Mouse (Mus musculus) hindbrain, embryonic 14.5 days (tissue): ENCODE measurements at regions not wholly inside any gene's neighbourhood (a gene's known extent, or its start where the extent isn't known, plus 50 kb on each side); places are given as distances from the start of the nearest gene placed in this dataset.
A peak's percentile ranks its signal among the peaks of the same experiment; 100 is the strongest.

ENCODE experiments used
- ATAC-seq: fragments of 200-750 bp; cut with Nextera tagmentation; 2 replicates; pipeline ENCODE4 v1.8.0; 2017; ENCODE audit warnings: moderate number of reproducible peaks, mild to moderate bottlenecking, moderate TSS enrichment, moderate library complexity; ENCODE audit not compliant: low FRiP score
- DNase-seq: peaks from one replicate; pipeline ENCODE4 v3.0.0-alpha.2; 2015; ENCODE audit warnings: low spot score
- H3K27ac ChIP-seq: fragments of 300-500 bp; sonication (generic); 2 replicates; pipeline ENCODE4 v1.5.1; 2014; ENCODE audit warnings: mild to moderate bottlenecking, moderate library complexity
- H3K27me3 ChIP-seq: fragments of 300-500 bp; sonication (generic); 2 replicates; pipeline ENCODE4 v1.6.1; 2014; ENCODE audit warnings: mild to moderate bottlenecking, low read length, mixed read lengths; ENCODE audit not compliant: control insufficient read depth, insufficient read depth
- H3K36me3 ChIP-seq: fragments of 300-500 bp; sonication (generic); replicated peaks from 2 replicates; pipeline ENCODE4 v1.6.1; 2014; ENCODE audit not compliant: control insufficient read depth, insufficient read depth
- H3K4me1 ChIP-seq: fragments of 300-500 bp; sonication (generic); replicated peaks from 2 replicates; pipeline ENCODE4 v1.6.1; 2014; ENCODE audit warnings: antibody characterized with exemption, low read length, mixed read lengths; ENCODE audit not compliant: control insufficient read depth, insufficient read depth
- H3K4me2 ChIP-seq: fragments of 300-500 bp; sonication (generic); replicated peaks from 2 replicates; pipeline ENCODE4 v1.6.1; 2014; ENCODE audit warnings: mild to moderate bottlenecking, moderate library complexity
- H3K4me3 ChIP-seq: fragments of 300-500 bp; sonication (generic); replicated peaks from 2 replicates; pipeline ENCODE4 v1.5.1; 2014; ENCODE audit warnings: mild to moderate bottlenecking, low read length
- H3K9ac ChIP-seq: fragments of 300-500 bp; sonication (generic); 2 replicates; pipeline ENCODE4 v1.6.1; 2014
- H3K9me3 ChIP-seq: fragments of 300-500 bp; sonication (generic); 2 replicates; pipeline ENCODE4 v1.6.1; 2016; ENCODE audit warnings: low read length; ENCODE audit not compliant: control insufficient read depth
- WGBS: fragments of 180-500 bp; shearing (Covaris S2); extraction: QIAGEN DNeasy Blood & Tissue Kit; methylation state at CpG from one replicate; pipeline ENCODE4 v1.1.7; 2014; 5-methylcytosine and 5-hydroxymethylcytosine counted together

- Histone ChIP-seq H3K9me3 (no peaks in the 10 kb centered on the region), H3K4me3 (no peak overlapping the region), H3K36me3 (no peaks in the 10 kb centered on the region), H3K27ac (no peak overlapping the region), H3K9ac (no peak overlapping the region), H3K27me3 (no peaks in the 10 kb centered on the region), H3K4me2 (no peak overlapping the region), H3K4me1 (no peaks in the 10 kb centered on the region)
- WGBS: 81% methylated on average over 10 of the region's 10 CpGs
- ATAC-seq (no peak), DNase-seq (peak; percentile 18)
These were observed 320.4 kb downstream of the Cmpk2 start for GRCm38 (mm10) chr12:26789336-26789846.

- ATAC-seq (no peak), DNase-seq (no peak)
- H3K27ac ChIP-seq: no peak overlapping the region
- WGBS: 61% methylated on average over 2 of the region's 2 CpGs
- H3K4me3 ChIP-seq: no peak overlapping the region
- H3K9ac ChIP-seq: no peak overlapping the region
- no peaks in the 10 kb centered on the region; the same call in 1 of the 2 replicates for H3K4me1 ChIP-seq
- no peaks in the 10 kb centered on the region for H3K27me3 ChIP-seq
- no peaks in the 10 kb centered on the region for H3K9me3 ChIP-seq
- H3K4me2 ChIP-seq: no peak overlapping the region
- no peaks in the 10 kb centered on the region for H3K36me3 ChIP-seq
These were observed 316.5 kb downstream of the Cmpk2 start for GRCm38 (mm10) chr12:26785550-26785949.

- no peak overlapping the region for H3K4me2 ChIP-seq
- H3K9me3 ChIP-seq: no peaks in the 10 kb centered on the region
- no peaks in the 10 kb centered on the region for H3K36me3 ChIP-seq
- DNase-seq (no peak), ATAC-seq (no peak)
- H3K27ac ChIP-seq: no peak overlapping the region
- no peaks in the 10 kb centered on the region; the same call in 1 of the 2 replicates for H3K4me1 ChIP-seq
- no peak overlapping the region for H3K9ac ChIP-seq
- WGBS: 82% methylated on average over 3 of the region's 3 CpGs
- no peaks in the 10 kb centered on the region for H3K27me3 ChIP-seq
- H3K4me3 ChIP-seq: no peak overlapping the region
These were observed 315.4 kb downstream of the Cmpk2 start for GRCm38 (mm10) chr12:26784426-26784825.

GRCm38 (mm10) chr12:26783800-26784199 is 314.8 kb downstream of the Cmpk2 start:
- Histone ChIP-seq H3K9me3 (no peaks in the 10 kb centered on the region), H3K36me3 (no peaks in the 10 kb centered on the region), H3K4me1 (no peaks in the 10 kb centered on the region; the same call in 1 of the 2 replicates), H3K9ac (no peak overlapping the region), H3K27me3 (no peaks in the 10 kb centered on the region), H3K4me3 (no peak overlapping the region), H3K27ac (no peak overlapping the region), H3K4me2 (no peak overlapping the region)
- 61% methylated on average over 3 of the region's 3 CpGs for WGBS
- ATAC-seq: no peak
- DNase-seq: no peak

DNA sequence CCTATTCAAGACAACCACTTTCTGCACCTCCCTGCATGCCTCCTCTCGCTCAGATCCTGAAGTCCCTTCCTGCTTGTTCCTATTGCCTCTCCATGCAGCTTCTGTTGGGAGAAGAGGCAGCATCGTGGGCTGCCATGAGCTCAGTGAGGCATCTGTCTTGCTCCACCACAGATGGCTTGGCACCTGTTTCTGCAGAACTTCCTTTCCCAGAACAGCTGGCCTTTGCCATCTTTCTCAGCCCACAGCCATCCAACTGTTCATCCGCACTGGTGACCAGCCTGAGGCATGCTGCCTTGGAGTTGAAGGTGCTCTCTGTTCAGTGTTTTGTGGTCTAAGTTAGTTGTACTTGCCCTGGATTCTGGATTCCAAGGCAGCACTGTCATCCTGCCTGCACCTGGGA is 312.5 kb downstream of the Cmpk2 start:
- no peaks in the 10 kb centered on the region; the same call in 1 of the 2 replicates for H3K4me1 ChIP-seq
- no peaks in the 10 kb centered on the region for H3K9me3 ChIP-seq
- no peak overlapping the region for H3K4me3 ChIP-seq
- ATAC-seq: no peak
- H3K4me2 ChIP-seq: no peak overlapping the region
- 77% methylated on average over 3 of the region's 3 CpGs for WGBS
- peak; percentile 42 for DNase-seq
- H3K9ac ChIP-seq: no peak overlapping the region
- H3K36me3 ChIP-seq: no peaks in the 10 kb centered on the region
- H3K27me3 ChIP-seq: no peaks in the 10 kb centered on the region
- H3K27ac ChIP-seq: no peak overlapping the region

- Histone ChIP-seq H3K4me3 (no peak overlapping the region), H3K9me3 (no peaks in the 10 kb centered on the region), H3K27me3 (no peaks in the 10 kb centered on the region), H3K27ac (no peak overlapping the region), H3K36me3 (no peaks in the 10 kb centered on the region), H3K4me2 (no peak overlapping the region), H3K9ac (no peak overlapping the region), H3K4me1 (no peaks in the 10 kb centered on the region; the same call in 1 of the 2 replicates)
- 39% methylated on average over 3 of the region's 3 CpGs for WGBS
- DNase-seq (no peak), ATAC-seq (no peak)
These were observed 309.8 kb downstream of the Cmpk2 start for GRCm38 (mm10) chr12:26778796-26779195.

DNA sequence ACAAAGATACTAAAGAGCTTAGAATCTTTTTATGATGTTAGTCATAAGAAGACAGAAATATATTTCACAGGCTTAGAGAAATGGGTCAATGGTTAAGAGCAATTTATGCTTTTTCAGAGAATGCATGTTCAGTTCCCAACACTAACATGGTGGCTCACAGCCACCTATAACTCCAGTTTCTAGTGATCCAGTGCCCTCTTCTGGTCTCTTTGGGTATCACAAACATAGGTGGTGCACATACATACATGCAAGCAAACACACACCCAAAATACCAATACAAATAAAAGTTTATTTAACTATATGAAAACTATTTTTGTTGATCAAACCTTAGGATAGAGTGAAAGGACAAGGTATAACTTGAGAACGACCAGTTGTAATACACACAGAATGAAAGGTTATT is 308.0 kb downstream of the Cmpk2 start:
- no peaks in the 10 kb centered on the region for H3K27me3 ChIP-seq
- no peak overlapping the region for H3K4me3 ChIP-seq
- no peaks in the 10 kb centered on the region for H3K4me1 ChIP-seq
- H3K27ac ChIP-seq: no peak overlapping the region
- no peak overlapping the region for H3K9ac ChIP-seq
- no peak overlapping the region for H3K4me2 ChIP-seq
- ATAC-seq (no peak), DNase-seq (no peak)
- WGBS: 98% methylated on average over 1 of the region's 1 CpGs
- no peaks in the 10 kb centered on the region for H3K9me3 ChIP-seq
- H3K36me3 ChIP-seq: no peaks in the 10 kb centered on the region

DNA sequence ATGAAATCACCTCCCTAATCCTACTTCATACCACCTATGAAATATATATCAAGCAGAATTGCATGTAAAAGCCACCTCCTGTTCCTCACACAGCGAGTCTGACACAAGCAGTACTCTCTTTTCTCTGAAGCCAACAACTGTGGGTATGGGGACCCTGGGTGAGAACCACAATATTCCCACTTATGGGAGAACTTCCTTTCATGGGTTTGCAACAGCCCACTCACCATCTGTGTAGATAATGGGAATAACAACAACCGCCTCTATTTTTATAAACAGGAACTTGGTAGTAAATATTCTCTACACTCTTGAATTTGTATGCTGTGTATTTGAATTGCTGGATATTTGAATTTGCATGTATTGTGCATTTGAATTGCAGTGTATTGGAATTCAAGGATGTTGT is 305.0 kb downstream of the Cmpk2 start:
- ATAC-seq (no peak), DNase-seq (no peak)
- no peak overlapping the region for H3K4me3 ChIP-seq
- 89% methylated on average over 2 of the region's 2 CpGs for WGBS
- no peak overlapping the region for H3K27ac ChIP-seq
- no peaks in the 10 kb centered on the region for H3K36me3 ChIP-seq
- no peak overlapping the region for H3K9ac ChIP-seq
- no peaks in the 10 kb centered on the region for H3K4me1 ChIP-seq
- no peak overlapping the region for H3K4me2 ChIP-seq
- H3K27me3 ChIP-seq: no peaks in the 10 kb centered on the region
- no peaks in the 10 kb centered on the region for H3K9me3 ChIP-seq

DNA sequence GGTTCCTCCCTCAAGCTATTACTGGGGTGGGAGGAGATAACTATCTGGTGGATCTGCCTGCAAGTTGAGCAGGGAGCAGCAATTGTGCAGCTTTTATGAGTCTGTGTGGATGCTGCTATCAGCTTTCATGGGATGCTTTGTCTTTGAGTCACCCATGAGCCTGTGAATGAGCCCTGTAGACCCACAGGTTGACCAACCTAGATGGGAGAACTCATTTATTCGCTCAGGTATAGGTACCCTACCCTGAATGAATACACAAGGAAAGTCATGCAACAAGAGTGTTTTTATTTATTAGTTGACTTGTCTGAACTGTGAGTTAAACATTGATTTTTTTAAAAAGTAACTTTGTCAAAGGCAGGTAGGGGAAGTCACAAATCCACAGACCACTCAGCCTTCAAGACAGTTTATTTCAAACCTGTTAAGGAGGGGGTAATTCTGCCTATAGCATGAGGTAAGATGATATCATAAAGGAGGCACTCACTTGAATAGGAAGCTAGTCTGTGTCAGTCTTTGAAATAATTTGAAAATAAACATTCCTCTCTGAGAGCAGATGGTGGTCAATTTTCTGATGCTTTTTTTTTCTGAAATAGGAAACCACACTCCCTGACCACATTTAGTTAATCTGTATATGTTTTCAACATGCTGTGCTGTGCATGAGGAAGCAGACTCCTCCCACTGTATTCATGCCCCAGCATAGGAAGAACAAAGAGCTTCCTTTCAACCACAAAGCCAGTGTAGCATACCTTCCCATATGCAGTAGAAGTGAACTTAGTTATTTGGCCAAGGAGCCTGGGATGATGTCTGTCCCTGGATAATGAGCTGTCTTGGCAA is 302.0 kb downstream of the Cmpk2 start:
- no peak overlapping the region for H3K4me3 ChIP-seq
- DNase-seq: no peak
- ATAC-seq: no peak
- no peaks in the 10 kb centered on the region for H3K9me3 ChIP-seq
- no peak overlapping the region for H3K9ac ChIP-seq
- no peaks in the 10 kb centered on the region for H3K4me1 ChIP-seq
- no peak overlapping the region for H3K4me2 ChIP-seq
- H3K36me3 ChIP-seq: no peaks in the 10 kb centered on the region
- no peaks in the 10 kb centered on the region for H3K27me3 ChIP-seq
- H3K27ac ChIP-seq: no peak overlapping the region
- WGBS: 92% methylated on average over 1 of the region's 1 CpGs
